Mouse (Mus musculus) layer of hippocampus, postnatal 25 days (tissue): Measurements from ENCODE around the gene Atp8a2. TPM values are rescaled to one million over a fixed set of nuclear protein-coding genes. Genes with fewer than 3 reads are reported as not detected.
"Not testable (repeated sequence)": the region's sequence is repeated elsewhere in the genome, so short reads cannot be mapped to it uniquely, and the experiment has no call there.

Experiments
- DNase-seq, 2 experiments: peaks; one replicate each; pipeline ENCODE4 v3.0.0; 2022; ENCODE audit warnings: mixed read lengths in 2 of 2, low spot score in 1 of 2; ENCODE audit errors: extremely low spot score in 1 of 2
- total RNA-seq, 2 experiments: library from RNA; stranded (reverse); gene quantifications; 2 replicates each; pipeline ENCODE4 v1.2.3; 2021

The Atp8a2 gene
- total RNA-seq, 2 experiments from 2014 or later, result 40.5 to 45.1 TPM

DNA sequence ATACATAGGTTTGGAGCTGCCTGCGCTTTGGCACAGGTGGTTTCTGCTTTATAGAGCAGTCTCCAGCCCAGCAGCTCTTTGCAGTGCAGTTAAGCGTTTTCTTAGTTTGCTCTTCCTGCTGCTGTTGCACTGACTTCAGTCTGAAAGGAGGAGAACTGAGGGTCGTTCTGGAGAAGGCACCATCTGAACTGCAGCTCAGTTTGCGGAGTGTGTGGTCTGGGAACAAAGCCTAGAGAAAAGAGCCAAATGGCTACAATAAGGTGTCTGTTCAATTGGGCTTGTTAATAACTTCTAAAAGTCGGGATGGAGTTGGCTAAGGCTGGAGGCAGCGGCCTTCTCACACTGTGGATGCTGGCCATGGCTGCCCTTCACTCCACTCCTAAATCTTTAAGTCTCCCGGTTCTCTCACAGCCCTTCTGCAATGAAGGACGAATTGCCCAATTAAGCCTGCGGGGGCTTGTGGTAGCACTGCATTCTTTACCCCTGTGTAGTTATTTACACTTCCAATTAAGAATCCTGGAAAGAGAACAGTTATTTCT, 569.8 kb downstream of the Atp8a2 start:
- DNase-seq, result no peak

DNA sequence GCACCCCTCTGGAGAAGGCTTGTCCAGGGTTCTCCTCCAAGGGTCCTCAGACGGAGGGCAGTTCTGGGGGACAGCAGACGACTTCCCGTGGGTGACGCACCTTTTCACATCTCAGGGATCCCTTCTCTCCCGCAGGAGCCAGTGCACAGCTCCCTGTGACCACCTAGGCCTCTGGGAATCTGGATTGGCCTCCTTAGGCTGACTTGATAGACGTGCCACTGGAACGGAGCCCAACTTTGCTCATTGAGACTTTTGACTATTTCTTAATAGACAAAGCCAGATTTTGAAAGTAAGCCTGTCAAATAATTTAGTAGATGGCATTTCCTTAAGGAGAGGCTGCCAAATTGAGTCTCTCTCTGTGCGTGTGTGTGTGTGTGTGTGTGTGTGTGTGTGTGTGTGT, 570.3 kb downstream of the Atp8a2 start:
- no peak for DNase-seq

DNA sequence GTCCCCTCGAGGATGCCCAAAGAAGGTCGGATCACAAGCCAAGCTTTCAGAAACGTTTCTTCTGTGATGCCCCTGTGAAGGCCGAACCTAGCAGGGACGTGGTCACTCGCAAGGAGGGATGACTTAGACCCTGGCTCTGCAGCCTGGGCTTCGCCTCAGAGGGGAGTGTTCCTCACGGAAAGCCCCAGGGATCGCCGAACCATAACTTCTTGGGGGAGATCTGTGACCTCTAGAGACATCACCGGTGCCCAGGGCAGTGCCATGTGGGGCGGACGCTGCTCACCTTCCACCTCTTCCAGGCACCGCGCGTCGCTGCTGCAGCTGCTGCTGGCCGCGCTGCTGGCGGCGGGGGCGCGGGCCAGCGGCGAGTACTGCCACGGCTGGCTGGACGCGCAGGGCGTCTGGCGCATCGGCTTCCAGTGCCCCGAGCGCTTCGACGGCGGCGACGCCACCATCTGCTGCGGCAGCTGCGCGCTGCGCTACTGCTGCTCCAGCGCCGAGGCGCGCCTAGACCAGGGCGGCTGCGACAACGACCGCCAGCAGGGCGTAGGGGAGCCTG, 571.1 kb downstream of the Atp8a2 start:
- no peak for DNase-seq

DNA sequence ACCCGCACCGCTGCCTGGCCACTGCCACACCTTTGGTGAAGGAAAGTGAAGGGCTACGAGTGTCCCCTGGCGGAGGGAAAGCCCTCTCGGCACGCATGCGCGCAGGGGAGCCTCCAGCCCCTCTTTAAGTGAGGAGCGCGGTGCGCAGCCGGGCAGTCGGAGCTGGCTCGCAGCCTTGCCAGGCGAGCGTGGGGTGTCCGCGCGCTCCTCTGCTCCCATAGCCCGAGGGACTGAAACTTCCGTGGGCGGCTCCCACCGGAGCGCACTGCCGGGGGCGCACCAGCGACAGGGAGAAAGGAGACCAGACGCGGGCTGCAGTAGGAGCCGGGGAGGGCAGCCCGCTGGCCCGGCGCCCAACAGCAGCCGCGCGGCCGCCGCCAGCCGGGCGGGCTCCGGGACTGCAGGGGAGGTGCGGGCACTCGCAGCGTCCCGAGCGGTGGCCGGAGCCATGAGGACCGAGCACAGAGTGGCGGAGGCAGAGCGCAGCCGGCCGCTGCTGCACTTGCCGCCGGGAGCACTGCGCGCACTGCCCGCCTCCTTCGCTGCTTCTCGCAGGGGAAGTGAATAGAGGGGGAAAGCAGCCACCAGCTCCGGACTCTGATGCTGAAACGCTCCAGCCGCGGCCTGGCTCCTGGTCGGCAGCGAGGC, 571.7 kb downstream of the Atp8a2 start, which contains the start of gene Shisa2:
Gene Shisa2, plus strand, starts transcription at position 151 of the 648 bp plus-strand sequence.
- DNase-seq, result peak; percentile 45 to 60

DNA sequence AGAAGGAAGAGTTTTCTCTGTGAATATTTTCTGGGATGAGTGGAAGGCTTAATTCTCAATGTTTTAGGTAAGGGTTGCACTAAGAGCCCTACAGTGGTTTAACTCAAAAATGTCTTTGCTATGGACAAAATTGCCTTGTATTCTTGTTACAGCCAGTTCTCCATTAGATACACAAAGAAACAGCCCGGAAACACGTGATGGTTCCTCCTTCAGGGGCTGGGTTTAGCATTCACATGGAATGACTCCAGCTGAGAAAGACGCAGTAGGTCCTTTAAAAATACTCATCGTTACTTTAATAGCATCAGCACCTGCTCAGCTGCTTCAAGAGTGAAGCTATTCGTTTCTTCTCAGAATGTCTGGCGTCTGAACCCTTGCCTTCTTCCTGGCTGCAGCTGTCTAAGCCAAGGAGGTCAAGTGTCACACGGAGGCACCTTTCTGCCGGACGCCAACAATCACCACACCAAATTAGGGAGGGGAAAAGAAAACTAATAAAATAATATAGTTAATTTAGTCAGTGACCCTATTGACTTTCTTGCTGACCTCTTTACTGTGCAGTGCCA, 572.6 kb downstream of the Atp8a2 start:
- no peak for DNase-seq

DNA sequence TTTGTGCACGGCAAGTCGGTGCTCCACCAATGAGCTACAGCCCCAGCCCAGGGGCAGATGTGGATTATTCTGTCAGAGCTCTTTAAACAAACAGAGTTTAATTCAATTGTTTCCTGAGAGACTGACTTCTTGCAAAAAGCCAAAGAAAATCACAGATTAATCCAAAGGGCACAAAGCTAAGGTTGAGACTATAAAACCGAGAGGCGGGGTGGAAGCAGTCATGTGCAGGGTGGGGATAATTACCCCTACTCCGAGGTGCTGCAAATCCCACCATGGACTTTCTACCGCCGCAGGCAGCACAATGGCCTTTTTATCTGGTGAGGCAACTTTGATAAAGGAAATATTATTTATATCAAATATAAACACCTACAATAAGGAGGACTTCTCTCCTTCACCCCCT, 580.2 kb downstream of the Atp8a2 start:
- no peak for DNase-seq

DNA sequence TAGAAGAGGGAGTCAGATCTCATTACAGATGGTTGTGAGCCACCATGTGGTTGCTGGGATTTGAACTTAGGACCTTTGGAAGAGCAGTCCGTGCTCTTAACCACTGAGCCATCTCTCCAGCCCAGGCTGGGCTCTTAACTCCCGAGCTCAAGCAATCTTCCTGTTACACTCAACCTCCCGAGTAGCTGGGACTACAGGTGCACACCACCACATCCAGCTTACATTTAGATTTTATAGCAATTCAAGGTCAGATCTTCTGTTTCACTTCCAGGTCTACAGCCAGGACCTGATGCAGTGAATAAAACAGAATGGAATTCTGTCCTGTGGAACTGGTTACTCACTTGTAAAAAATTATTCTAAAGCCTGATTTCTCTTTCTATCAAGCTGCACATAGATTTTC, 582.8 kb downstream of the Atp8a2 start:
- DNase-seq, result not testable (repeated sequence)

DNA sequence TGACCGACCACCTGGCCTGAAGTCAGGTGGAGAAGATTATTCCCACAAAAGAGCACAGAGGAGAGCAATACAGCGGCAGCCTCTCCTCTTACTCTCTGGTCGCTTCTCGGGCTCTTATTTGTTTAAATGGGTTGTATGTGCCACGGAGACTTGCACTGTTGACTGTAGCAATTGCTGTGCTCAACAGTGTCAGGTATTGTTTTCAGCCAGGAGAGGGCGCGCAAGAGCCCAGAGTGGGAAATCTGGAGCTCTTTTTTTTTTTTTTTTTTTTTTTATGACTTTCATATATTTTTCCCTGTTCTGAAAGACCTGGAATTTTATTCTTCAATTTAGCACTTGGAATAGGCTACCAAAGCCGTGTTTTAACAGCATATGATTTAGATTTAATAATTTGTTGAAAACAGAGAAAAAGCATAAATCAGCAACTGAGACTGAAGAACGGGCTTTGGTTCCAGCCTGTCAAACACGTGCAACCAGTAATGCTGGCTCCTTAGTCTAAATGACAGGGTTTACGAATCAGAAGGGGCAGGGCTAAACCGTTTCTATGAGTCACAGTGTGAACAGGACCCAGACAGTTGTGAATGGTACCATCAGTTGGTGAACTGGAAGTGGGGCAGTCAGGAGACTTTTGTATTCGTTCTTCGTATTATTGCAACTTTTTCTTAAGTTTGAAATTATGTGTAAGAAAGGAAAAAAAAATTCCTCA, 583.9 kb downstream of the Atp8a2 start:
- peak; percentile 28 to 82 for DNase-seq

DNA sequence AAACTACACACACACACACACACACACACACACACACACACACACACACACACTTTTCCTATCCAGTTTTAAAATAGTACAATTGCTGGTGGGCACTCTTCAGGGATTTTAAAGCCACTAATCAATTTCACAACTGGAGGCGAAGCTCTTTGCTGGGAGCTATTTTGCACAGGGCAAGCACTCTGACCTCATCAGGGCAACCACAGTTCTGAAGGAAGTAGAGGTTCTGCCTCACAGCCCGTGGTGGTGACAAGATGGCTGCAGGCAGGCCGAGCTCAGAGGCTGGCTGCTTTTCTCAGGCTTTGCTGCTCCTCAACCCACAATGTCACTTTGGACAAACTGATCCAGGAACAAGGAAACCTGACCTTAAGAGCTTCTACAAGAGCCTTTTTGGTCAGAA, 590.0 kb downstream of the Atp8a2 start:
- DNase-seq, result no peak

DNA sequence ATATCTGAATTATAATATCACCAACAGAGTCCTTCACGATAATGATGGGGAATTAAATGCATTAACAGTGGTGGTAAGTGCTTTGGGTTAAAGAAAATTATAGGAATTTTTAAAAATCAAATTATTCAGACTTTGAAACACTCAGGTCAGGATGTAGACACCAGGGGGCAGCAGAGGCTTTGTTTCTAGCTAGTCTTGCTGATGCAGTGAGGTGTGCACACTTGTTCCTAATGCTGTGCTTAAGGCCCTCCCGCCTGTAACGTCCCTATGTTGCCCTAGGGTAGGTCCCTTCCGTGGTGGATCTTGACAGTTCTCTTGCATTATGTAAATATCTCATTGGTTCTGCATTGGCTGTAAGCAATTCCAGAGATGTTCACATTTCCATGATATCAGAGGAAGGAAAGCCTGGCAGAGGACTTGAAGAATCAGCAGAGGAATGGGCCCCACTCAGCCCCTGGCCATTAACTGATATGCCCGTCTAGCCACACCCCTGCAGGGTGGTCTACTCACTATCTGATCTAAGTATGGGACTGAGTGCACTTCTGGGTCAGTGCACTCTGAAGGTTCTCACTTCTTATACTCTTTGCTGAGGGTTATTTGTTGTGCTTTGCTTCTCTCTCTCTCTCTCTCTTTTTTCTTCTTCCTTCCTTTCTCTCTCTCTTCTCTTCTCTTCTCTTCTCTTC, 591.2 kb downstream of the Atp8a2 start:
- peak; percentile 38 to 89 for DNase-seq

DNA sequence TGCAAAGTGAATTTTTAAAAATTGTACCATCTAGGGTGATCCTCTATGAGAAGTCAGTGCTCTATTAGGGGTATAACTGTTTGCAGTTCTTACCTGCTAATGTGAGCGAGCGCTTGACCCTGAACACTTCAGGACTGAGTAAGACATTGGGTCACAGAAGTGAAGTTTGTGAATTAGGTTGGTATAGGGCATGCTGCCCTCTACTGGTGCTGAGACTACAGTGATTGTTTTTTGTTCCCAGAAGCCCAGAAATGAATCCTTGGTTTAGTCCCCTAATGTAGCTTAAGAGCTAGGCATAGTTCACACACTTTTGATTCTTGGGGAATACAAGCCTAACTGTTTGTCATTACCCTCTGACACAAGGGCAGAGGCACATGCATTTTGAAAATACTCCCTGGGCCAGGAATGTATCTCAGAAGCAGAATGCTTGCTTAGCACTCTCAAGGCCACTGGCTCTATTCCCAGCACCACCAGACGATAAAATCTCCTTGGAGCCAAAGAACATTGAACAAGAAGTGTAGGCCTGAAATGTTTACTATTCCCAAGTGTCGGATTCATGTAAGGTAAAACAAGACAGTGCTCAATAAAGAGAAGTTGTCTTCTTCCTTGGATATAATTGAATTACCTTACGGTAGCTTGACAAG, 592.9 kb downstream of the Atp8a2 start:
- peak in 1 of 2 experiments; percentile 24 for DNase-seq

DNA sequence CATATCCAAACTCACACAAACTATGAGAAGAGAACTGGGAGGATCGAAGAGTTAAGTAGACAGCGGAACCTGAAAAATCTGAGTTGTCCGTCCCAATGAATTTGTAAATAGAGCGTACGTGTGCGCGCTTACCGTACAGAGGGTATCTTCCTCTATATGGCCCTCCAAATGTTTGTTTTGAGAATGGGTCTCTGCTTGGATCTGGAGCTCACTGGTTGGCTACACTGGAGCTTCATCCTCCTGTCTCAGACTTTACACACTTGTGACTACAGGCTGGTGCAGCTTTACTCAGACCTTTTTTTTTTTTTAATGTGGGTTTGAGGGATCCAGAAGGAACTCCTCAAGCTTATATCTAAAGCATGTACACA, 598.7 kb downstream of the Atp8a2 start:
- no peak for DNase-seq

DNA sequence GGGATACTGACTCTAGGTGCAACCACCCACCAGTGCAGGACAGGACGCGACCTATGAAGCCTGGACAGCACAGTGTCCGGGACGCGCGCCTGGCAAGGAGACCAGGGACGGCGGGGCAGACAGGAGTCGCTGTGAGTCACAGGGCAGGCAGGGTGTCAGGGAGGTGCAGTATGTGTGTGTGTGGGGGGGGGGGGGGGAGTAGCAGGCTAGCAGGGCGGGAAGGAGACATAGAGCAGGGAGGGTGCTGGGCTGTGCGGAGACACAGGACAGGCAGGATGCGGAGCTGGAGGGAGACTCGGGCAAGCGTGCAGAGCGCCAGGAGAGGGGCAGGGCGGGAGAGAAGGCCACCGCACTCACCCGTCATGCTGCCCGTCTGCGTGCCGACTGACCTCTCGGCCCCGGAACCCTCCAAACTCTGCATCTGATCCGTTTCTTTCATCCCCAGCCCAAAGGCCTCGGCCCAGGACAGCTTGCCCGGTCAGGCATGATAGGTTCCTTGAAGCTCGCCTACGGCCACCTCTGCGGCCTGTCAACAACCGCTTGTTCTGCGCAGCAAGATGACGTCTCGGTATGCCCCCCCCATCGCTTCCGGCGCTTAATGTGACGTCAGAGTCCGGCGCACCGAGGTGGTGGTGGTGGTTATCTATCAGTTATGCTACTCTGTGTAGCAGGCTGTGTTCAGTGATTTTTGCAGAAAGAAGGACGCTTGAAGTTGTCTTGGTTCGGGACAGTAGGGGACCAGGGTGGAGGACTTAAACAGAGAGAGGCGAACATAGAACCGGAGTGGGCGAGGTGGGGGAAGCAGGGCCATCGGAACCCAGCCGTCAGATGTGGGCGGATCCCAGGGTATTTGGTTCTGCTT, 599.4 kb downstream of the Atp8a2 start, which contains the start of gene Cdadc1:
Gene Cdadc1, minus strand, starts transcription at position 562 of the 862 bp plus-strand sequence.
- DNase-seq, result peak; percentile 99

DNA sequence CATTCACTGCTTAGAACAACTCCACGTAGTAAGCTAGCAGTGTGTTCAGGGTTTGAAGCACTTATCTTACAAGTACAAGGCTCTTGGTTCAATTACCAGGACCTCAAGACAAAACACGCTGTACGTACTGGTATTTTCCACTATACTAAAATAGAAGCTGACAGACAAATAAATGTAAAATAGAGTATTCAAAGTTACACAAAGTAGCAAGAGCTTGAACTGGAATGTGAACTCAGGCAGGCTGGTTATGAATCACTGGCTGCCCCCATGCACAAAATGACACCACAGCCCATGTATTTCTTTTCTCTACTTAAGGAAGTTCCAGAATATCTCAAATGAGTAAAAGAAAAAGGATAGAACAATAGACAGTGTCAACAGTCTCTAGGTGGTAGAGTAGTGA, 602.0 kb downstream of the Atp8a2 start:
- DNase-seq, result no peak

DNA sequence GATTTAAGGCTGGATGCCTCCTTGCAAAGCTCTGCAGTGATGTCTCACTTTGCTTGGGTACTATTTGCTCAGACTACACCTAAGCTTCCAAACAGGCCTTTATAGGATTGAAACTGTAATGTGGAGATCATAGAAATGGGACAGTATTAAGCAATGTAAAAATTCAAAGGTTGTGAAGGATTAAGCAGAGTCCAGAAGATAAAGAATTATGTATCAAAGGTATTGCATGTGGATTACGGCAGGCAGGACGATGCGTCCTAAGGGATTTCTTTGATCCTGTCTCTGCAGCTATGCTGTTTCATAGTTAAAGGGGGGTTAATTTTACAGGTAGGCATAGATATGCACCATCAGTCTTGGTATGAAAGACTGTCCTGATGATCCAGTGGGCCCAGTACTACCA, 604.4 kb downstream of the Atp8a2 start:
- no peak for DNase-seq

DNA sequence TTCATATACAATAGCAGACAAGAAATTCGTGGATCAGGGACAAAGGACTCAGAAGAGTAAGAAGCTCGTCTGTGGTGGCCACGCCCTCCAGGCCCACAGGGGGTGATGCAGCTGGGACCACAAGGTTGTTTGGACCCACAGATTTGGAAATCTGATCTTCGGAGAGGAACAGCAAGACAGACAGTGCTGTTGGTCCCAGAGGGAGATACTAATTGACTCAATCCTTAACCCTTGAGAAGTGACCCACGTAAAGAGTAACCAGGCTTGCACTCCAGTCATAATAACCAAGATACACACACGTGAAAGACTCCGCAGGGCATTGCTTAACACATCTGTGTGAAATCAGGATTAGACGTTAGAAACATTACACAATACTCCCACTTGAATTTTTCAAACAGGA, 605.1 kb downstream of the Atp8a2 start:
- no peak for DNase-seq

DNA sequence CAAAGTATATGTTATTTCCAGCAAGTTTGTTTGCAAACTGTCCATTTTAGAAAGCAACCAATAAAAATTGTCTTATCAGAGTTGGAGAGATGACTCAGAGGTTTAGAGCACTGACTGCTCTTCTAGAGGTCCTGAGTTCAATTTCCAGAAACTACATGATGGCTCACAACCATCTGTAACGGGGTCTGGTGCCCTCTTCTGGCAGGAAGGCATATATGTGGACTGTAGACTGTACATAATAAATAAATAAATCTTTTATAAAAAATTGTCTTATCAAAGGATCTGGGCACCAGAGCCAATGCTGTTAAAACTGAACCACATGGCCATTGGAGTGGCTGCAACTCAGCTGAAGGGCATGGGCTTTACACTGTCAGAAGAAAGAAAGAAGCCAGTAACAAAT, 606.4 kb downstream of the Atp8a2 start:
- peak in 1 of 2 experiments; percentile 22 for DNase-seq
